Comparison of ENCODE assay signal across 22 mouse cellular contexts in genomic region chr8:77836902-77837489, GRCm38 (mm10).
"Had no signal": no experiment of that assay in that cellular context is flagged by ENCODE, and none has a peak within 500 bp of the region (broad histone marks: within the 10 kb centered on the region; RNA-seq: fewer than 3 reads in every experiment).

No protein-coding gene starts in this region.

- H3K9ac ChIP-seq: forebrain, postnatal 0 days; heart, embryonic 13.5 days; heart, embryonic 15.5 days; hindbrain, embryonic 13.5 days; hindbrain, embryonic 15.5 days; limb, embryonic 12.5 days had no signal

- H3K27ac ChIP-seq: heart, embryonic 13.5 days; heart, embryonic 15.5 days; hindbrain, embryonic 13.5 days; hindbrain, embryonic 15.5 days; hindbrain, postnatal 0 days; layer of hippocampus, adult 2 months; left cerebral cortex, adult 2 months; limb, embryonic 12.5 days had no signal

- H3K27me3 ChIP-seq: heart, embryonic 13.5 days; heart, embryonic 15.5 days; hindbrain, embryonic 13.5 days; hindbrain, embryonic 15.5 days; limb, embryonic 12.5 days had no signal

- H3K4me1 ChIP-seq: heart, embryonic 13.5 days; hindbrain, embryonic 13.5 days; hindbrain, embryonic 15.5 days had no signal

- H3K4me2 ChIP-seq: heart, embryonic 11.5 days; heart, embryonic 13.5 days; heart, embryonic 15.5 days; hindbrain, embryonic 13.5 days; hindbrain, embryonic 15.5 days; limb, embryonic 12.5 days; liver, embryonic 11.5 days had no signal

- ATAC-seq: forebrain, postnatal 0 days; hindbrain, postnatal 0 days had no signal

- H3K9me3 ChIP-seq: heart, embryonic 13.5 days; heart, embryonic 15.5 days; hindbrain, embryonic 13.5 days; hindbrain, embryonic 15.5 days; limb, embryonic 12.5 days had no signal

- H3K36me3 ChIP-seq: heart, embryonic 13.5 days; heart, embryonic 15.5 days; hindbrain, embryonic 13.5 days; hindbrain, embryonic 15.5 days; limb, embryonic 12.5 days had no signal

- H3K4me3 ChIP-seq: heart, embryonic 13.5 days; heart, embryonic 15.5 days; hindbrain, embryonic 13.5 days; hindbrain, embryonic 15.5 days; layer of hippocampus, adult 2 months; left cerebral cortex, adult 2 months; limb, embryonic 12.5 days had no signal

- DNase-seq: forebrain, postnatal 0 days; gastrocnemius, postnatal 14 days; gastrocnemius, postnatal 36 days; heart, adult 18-20 months; heart, postnatal 14 days; heart, postnatal 36 days; kidney, adult 11 months; kidney, adult 8-10 months; kidney, postnatal 10 days; kidney, postnatal 25 days; kidney, postnatal 4 days; liver had no signal
